Mouse (Mus musculus) ovary, postnatal 36 days (tissue): Measurements from ENCODE around the gene Fam213a.
"Not testable (repeated sequence)": the region's sequence is repeated elsewhere in the genome, so short reads cannot be mapped to it uniquely, and the experiment has no call there.

ENCODE experiments used
- DNase-seq: peaks from one replicate; pipeline ENCODE4 v3.0.0; 2022; ENCODE audit warnings: low spot score, mixed read lengths

The Fam213a gene

GRCm38 (mm10) chr14:41013630-41014613, at the start of gene Fam213a:
Gene Fam213a (minus strand): TSS chr14:41013788.
- peak; percentile 89 for DNase-seq

DNA sequence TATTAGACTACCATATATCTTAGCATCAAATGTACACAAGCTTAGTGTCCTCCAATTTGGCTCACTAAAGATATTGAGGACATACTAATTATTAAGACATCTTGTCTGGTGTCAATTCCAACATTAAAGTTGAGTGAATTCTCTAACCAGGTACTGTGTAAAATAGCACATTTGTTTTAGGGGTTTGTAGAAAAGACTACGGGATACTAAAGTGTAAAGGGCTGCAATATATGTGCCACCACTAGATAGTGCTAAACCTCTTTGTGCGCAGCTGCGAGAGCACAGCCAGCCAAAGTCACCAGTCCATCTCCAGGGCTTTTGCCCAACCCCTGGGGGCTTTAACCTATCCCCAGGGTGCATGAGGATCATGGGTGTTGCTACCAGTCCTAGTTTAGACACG, 39.6 kb upstream of the Fam213a start:
- not testable (repeated sequence) for DNase-seq

GRCm38 (mm10) chr14:41052481-41052880, 38.9 kb upstream of the Fam213a start:
- DNase-seq = no peak

DNA sequence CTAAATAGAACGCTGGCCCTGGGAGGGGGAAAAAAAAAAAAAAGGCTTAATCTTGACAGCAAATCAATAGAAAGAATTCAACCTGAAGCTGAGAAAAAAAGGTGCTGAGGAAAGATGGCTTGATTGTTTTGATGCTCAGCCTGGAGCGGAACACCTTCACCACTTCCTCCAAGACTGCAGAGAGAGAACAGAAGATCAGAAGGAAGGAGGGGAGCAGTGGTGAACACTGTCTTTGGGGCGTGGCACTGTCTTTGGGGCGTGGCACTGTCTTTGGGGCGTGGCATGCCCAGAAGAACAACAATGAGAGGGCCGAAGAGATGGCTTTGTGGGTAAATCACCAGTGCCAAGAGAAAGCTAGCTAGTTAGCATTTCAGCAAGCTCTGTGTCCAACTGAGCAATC, 36.9 kb upstream of the Fam213a start:
- no peak for DNase-seq

DNA sequence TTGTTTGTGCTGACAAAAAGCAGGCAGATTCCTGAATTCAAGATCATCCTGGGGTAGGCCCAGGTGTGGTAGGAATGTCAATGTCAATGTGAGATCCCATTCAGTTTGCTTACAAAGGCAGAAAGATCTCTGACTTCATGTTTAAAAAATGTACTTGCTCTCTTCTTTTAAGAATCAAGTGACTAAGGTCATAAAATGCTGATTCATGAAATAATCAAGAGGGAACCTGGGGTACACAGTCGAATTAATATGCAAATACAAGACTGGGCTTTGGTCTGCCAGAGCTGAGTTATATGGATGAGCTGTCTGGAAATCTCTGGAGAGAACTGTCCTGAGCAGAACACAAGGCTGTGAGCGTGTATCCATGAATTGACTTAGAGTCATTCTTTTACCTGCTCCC, 33.8 kb upstream of the Fam213a start:
- DNase-seq = no peak

DNA sequence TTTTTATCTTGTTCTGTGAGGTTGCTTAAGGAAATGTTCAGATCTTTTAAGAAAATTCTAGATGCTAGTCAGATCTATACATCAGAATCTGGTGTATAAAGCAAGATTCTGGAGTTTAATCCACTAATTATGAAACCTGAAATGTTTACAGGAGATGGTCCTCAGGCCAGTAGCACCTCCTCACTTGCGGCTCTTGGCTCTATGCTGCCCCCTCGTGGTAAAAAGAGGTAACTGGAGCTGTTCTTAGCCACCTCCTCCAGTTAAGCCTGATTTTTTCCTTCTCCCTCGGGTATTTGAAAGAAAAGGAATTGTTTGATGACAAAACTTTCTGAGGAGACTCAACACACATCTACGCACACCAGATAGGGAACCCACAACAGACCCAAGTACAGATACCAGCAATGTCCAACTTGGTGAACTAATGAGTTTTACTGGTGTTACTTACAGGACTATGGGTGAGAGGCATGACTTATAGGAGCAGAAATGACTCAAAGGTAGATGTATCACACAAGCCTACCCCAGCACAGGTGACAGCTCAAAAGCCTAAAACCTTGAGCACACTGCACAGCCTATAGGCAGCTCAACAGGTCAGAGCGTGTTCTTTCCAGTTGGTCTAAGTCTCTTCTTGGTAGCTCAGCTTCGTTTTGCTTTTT, 21.7 kb upstream of the Fam213a start:
- DNase-seq = peak; percentile 46

DNA sequence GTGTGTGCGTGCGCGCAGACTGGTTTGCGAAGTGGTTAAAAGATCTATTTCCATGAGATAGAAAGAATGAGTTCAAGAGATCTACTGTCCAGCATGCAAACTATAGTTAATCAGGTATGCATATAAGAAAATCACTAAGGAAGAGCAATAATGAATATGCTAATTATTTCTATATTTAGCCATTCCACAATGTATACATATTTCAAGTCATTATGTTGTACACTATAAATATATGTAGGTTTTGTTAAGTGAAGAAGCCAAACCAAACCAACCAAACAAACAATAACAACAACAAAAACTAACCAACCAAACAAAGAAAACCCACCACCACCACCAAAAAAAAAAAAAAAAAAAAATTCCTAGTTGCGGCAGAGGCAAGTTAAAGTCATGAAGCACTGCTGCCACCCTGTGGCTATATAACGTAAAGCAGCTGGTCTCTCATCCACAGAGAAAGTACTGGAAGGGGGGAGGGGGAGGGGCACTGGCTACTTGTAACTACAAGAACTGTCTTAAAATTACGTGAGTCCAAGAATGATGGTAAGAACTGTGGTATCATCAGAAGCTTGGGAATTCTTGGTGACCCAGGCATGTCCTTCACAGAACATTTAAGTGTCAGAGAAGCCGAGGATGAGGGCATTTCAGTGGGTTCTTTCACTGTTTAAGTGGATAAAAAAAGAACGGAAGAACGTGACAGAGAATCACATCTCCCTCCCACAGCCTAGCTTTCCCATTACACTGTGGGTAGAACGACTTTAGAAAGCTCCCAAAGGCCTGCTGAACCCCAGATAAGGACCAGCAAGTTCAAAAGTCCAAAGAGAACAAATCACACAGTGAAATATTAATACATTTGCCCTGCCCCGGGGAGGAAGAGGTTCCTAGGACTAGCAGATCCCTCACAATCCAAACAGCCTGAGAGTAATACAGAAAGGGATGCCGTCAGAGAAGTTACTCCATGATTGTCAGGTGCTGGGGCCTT, 19.8 kb upstream of the Fam213a start:
- peak; percentile 71 for DNase-seq

GRCm38 (mm10) chr14:41030989-41031513, 17.5 kb upstream of the Fam213a start:
- DNase-seq = no peak

DNA sequence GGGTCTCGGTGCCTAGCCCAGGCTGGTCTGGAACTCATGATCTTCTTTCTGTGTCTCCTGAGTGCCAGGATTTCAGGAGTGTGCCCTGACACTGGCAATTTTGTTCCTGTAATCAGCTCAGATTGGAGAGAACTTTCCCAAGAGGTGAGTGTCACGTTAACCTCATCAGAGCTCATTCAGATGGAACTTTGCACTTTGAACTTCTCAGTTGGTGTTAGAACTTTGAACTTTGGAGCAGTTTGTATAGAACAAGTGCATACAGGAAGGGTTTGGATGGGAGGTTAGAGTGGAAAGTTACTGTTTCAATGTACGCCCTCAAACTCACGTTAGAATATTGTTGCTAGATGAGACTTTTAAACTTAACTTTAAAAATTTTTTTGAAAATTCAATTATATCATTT, 15.7 kb upstream of the Fam213a start:
- DNase-seq = no peak

DNA sequence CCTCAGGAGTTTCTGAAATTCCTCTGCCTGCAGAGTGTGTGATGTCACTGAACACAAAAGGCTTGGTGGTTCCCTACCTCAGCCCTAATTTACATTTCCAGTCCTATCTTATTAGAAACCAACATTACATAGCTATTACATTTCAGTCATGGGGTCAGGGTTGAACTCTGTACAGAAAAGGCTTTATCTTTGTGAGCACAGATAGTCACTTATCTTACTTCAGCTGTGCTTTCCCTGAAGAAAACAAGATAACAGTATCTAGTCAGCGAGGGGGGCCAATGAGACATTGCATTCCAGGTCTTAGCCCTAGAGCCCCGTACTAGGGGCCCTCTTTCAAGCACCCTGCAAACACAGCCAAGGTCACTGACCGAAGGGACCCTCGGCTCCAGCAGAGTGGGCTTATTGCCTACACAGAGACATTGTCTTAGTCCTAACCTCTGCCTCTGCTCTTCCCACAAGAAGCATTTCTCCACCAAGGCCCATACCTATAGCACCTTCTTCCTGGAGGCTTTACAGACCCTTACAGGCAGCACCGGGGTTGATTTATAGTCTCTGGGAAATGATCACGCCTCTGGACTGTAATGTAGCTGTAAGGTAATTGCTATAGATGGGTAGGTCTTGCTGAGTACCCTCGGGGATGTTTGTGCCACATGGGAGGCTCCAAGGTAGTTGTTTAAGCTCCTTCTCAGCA, 12.2 kb upstream of the Fam213a start:
- DNase-seq = no peak

GRCm38 (mm10) chr14:41025087-41025486, 11.5 kb upstream of the Fam213a start:
- DNase-seq = no peak

DNA sequence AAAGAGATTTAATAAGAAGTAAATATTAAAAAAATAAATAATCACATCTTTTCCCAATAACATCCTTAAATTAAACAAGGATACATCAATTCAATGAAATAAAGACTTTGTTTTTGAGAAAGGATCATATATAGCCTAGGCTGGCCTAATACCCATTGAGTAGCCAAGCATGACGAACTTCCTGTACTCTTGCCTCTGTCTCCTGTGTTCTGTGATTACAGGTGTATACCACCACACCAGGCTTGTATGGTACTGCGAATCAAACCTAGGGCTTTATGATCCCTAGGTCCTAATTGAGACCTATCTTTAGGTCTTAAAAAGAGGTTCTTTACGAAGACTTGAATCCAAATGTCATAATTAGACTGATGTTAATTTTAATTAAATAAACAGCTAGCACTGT, 7.7 kb upstream of the Fam213a start:
- DNase-seq = no peak

DNA sequence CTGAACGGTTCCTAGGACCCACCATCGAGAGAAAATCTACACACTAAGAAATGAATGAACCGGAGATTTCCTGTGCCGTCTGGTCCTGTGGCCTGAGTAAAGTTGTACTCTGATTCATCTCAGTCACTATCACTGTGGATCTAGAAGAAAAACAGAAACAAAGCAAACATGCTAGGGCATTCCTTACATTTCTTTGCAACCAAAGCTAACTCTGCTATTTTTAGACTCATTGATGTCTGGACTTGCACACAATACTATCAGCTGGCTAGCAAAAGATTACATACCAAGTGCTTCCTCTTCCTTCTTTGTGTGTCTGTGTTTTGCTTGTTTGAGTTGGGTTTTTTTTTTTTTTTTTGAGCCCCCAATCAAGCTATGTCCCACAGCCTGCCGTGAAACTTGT, 3.9 kb upstream of the Fam213a start:
- DNase-seq = no peak

DNA sequence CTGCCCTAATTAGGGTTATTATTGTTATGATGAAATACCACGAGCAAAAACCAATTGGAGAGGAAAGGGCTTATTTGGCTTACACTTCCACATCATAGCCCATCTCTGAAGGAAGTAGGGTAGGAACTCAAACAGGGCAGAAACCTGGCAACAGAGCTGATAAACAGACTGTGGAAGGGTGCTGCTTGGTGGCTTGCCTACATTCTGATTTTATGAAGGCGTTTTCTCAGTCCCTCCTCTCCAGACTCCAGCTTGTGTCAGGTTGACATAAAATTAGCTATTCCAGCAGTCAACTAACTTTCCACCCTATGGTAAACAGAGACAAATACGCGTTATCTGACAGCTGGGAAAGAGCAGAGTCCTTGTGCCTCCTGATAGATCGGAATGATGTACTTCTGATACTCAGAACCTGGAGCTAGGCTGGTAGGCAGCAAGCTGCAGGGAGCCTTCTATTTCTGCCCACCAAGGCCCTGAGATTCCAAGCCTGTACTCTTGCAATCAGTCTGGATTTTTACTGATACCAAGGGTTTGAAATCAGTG, 1.2 kb upstream of the Fam213a start:
- DNase-seq = no peak

DNA sequence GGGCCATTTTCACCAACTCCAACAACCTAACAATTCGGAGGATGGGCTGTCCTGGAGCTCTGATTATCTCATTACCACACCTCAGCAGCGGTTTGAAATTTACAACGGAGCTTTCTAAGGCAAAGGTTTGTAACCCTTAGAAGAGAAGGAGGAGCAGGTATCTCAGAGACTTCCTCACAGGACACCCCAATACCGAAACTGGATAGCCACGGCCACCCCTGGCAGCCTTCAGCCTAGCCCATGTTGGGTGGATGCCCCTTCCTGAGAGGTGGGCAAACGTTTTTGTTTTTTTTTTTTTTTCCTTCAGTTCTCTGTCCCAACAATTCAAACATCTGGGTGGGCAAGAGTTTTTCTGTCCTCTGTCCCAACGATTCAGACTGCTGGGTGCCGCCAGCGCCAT, 445 bp downstream of the Fam213a start:
- DNase-seq = no peak

GRCm38 (mm10) chr14:41011916-41012315, 1.7 kb downstream of the Fam213a start:
- no peak for DNase-seq

- peak; percentile 27 for DNase-seq
Observed at GRCm38 (mm10) chr14:41008138-41008537, 5.5 kb downstream of the Fam213a start.

GRCm38 (mm10) chr14:41007641-41008040, 5.9 kb downstream of the Fam213a start:
- no peak for DNase-seq

DNA sequence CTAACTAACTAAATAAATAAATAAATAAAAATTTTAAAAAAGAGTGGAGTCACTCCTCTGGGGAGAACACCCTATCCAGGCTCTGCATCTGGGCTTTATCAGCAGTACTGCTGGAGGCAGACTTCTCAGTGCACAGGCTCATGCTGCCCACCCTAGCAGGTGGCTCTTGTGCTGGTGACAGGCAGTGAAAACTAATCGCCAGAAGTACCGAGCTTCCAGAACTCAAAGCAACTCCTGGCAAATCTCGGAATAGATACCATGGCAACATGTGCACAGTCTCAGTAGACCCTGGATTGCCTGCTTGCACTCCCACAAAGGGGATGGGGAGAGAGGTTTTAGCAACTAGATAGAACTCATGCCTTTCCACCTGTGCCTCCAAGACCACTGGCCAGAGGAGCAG, 6.7 kb downstream of the Fam213a start:
- no peak for DNase-seq

DNA sequence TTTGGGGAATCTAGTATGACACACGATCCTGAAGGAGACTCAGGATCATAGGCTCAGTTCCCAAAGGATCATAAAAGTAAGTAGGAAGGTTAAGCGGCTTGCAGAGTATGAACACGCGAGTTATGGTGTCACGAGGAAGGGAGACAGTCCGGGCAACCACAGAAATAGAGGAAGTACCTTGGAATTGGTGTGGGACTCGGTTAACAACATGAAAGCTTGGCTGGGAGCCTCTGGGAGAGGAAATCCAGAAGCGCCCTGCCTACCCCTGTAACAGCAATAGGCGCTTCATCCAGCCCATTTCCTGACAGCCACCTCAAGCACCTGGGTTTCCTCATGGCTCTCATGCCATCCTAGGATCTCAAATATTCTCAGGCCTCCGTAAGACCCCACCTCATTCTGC, 7.3 kb downstream of the Fam213a start:
- DNase-seq = no peak

DNA sequence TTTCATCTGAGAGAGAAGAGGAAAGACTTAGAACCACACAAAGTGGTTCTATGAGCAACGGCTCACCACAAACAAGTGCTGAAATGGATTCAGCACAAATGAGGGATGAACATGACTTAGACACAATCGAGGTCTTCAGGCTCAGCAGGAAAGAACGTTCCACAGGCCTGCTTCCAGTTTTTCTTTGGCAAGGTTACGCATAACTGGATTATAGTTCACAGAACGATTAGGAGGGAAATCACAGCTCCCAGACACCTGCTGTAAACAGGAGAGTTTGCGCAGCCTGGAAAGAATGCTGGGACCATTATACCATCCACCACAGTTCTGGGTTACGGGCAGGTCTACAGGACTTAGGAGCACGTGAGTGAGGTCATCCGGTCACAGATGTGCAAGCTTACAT, 7.9 kb downstream of the Fam213a start:
- no peak for DNase-seq
